Mouse (Mus musculus): ENCODE measurements around the gene Ccin. TPM values are rescaled to one million over a fixed set of nuclear protein-coding genes. Genes with fewer than 3 reads are reported as not detected.

The Ccin gene
- total and polyA plus RNA-seq, 3 experiments = not detected

DNA sequence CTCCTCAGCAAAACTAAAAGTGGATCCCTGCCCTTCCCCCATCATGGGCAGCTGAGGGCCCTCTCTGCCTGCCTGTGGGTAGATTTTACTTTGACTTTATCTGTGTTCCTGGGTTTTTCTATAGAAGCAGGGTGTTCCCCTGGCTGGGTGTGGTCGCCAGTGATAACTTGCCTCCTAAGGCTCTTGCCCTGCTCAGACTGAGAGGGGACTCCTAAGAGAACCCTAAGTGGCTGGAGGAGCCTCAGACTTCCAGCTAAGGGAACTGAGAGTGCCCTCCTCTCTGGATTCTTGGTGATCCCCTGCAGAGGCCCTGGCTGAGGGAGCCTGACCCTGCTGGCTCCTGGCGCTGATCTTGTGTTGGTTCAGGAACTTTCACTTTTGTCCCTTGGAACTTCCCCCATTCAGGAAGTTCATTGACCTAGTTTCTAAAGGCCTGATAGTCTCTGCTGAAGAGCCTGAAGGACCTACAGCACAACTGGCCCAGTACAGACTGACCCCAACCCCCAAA lies 18.9 kb upstream of the Ccin start:
- peak overlapping the region; percentile 45 for H3K4me2 ChIP-seq (ENCODE audit: insufficient read depth, low read depth, poor library complexity, severe bottlenecking)
- in situ Hi-C loops (cut with MboI; ENCODE audit: low pct_ligation_motif_present, low pct_unique_long_range_greater_than_20kb, low sequenced_read_pairs) = no loop called here
- H3K27me3 ChIP-seq (replicated peaks) = no peaks in the 10 kb centered on the region
- H3K36me3 ChIP-seq (replicated peaks in 1 of 2; ENCODE audit: control insufficient read depth in 1 of 2, insufficient read depth in 1 of 2, low read length in 1 of 2) = peaks cover 5 to 54% of the 10 kb centered on the region in 2 experiments
- TF ChIP-seq CHD2 (IDR thresholded peaks at IDR 0.05; ENCODE audit: low read length) = peak; percentile 28; the same call in 1 of the 2 replicates
- TF ChIP-seq POLR2A (IDR thresholded peaks at IDR 0.05; ENCODE audit: low read depth, low read length) = no peak
- TF ChIP-seq UBTF (IDR thresholded peaks at IDR 0.05; ENCODE audit: low read depth, low read length) = no peak
- 0 out of 2 replicates have a peak, but pooled peaks have one; percentile 13 for TF ChIP-seq ELF1 (IDR thresholded peaks at IDR 0.05; ENCODE audit: low read depth, low read length)
- no peak for TF ChIP-seq TBP (conservative IDR thresholded peaks at IDR 0.05; ENCODE audit: low read depth, low read length)
- TF ChIP-seq MXI1 (IDR thresholded peaks at IDR 0.05; ENCODE audit: low read depth, low read length) = no peak
- peaks cover 36 to 87% of the 10 kb centered on the region in 2 experiments for H3K4me1 ChIP-seq (ENCODE audit: control insufficient read depth in 1 of 2, insufficient read depth in 2 of 2)
- peaks cover 9% of the 10 kb centered on the region for H3K79me2 ChIP-seq (replicated peaks; ENCODE audit: control insufficient read depth, extremely low read depth, insufficient read depth, poor library complexity, severe bottlenecking)
- H3K4me3 ChIP-seq (replicated peaks in 1 of 3; ENCODE audit: low read depth in 2 of 3, low read length in 2 of 3, poor library complexity in 1 of 3) = no peak overlapping the region
- no peaks in the 10 kb centered on the region for H3K9me3 ChIP-seq (replicated peaks; ENCODE audit: low read length)
- H3K9ac ChIP-seq (ENCODE audit: insufficient read depth, low read depth) = no peak overlapping the region
- no peak overlapping the region for H3K27ac ChIP-seq (ENCODE audit: insufficient read depth, low read depth)
- DNase-seq (ENCODE audit: extremely low read depth) = no peak
- dilution Hi-C loops (cut with MboI; ENCODE audit: extremely low pct_ligation_motif_present, extremely low pct_unique_long_range_greater_than_20kb, low sequenced_read_pairs) = no loop called here

- Histone ChIP-seq H3K4me2 (ENCODE audit: insufficient read depth, low read depth, poor library complexity, severe bottlenecking) (peak overlapping the region; percentile 45), H3K9me3 (replicated peaks; ENCODE audit: low read length) (no peaks in the 10 kb centered on the region), H3K36me3 (replicated peaks in 1 of 2; ENCODE audit: control insufficient read depth in 1 of 2, insufficient read depth in 1 of 2, low read length in 1 of 2) (peaks cover 5 to 57% of the 10 kb centered on the region in 2 experiments), H3K79me2 (replicated peaks; ENCODE audit: control insufficient read depth, extremely low read depth, insufficient read depth, poor library complexity, severe bottlenecking) (peaks cover 4% of the 10 kb centered on the region), H3K27me3 (replicated peaks) (no peaks in the 10 kb centered on the region), H3K27ac (ENCODE audit: insufficient read depth, low read depth) (peak overlapping the region; percentile 25; the same call in 1 of the 2 replicates), H3K4me3 (replicated peaks in 1 of 3; ENCODE audit: low read depth in 2 of 3, low read length in 2 of 3, poor library complexity in 1 of 3) (no peak overlapping the region), H3K9ac (ENCODE audit: insufficient read depth, low read depth) (no peak overlapping the region), H3K4me1 (ENCODE audit: control insufficient read depth in 1 of 2, insufficient read depth in 2 of 2) (peaks cover 43 to 93% of the 10 kb centered on the region in 2 experiments)
- dilution Hi-C loops (cut with MboI; ENCODE audit: extremely low pct_ligation_motif_present, extremely low pct_unique_long_range_greater_than_20kb, low sequenced_read_pairs) (no loop called here), in situ Hi-C loops (cut with MboI; ENCODE audit: low pct_ligation_motif_present, low pct_unique_long_range_greater_than_20kb, low sequenced_read_pairs) (no loop called here)
- no peak for DNase-seq (ENCODE audit: extremely low read depth)
- TF ChIP-seq CTCF (conservative IDR thresholded peaks at IDR 0.05 in 1 of 2, IDR thresholded peaks at IDR 0.05 in 1 of 2; ENCODE audit: low read depth in 2 of 2, low read length in 2 of 2) (no peak), ETS1 (conservative IDR thresholded peaks at IDR 0.05; ENCODE audit: low read depth, low read length) (no peak), NRF1 (IDR thresholded peaks at IDR 0.05; ENCODE audit: low read depth, low read length) (no peak), SMC3 (IDR thresholded peaks at IDR 0.05; ENCODE audit: low read depth, low read length) (no peak), MXI1 (IDR thresholded peaks at IDR 0.05; ENCODE audit: low read depth, low read length) (no peak), MAX (IDR thresholded peaks at IDR 0.05; ENCODE audit: low read length) (0 out of 2 replicates have a peak, but pooled peaks have one; percentile 15), JUN (IDR thresholded peaks at IDR 0.05; ENCODE audit: insufficient read depth, low read depth, low read length) (no peak), USF1 (IDR thresholded peaks at IDR 0.05; ENCODE audit: low read depth, low read length) (no peak), USF2 (conservative IDR thresholded peaks at IDR 0.05; ENCODE audit: low read depth, low read length) (no peak), ZNF384 (IDR thresholded peaks at IDR 0.05; ENCODE audit: low read depth, low read length) (peak; percentile 29; the same call in 1 of the 2 replicates), PAX5 (IDR thresholded peaks at IDR 0.05; ENCODE audit: low read length) (no peak), SIN3A (IDR thresholded peaks at IDR 0.05; ENCODE audit: low read length) (0 out of 2 replicates have a peak, but pooled peaks have one; percentile 7), KAT2A (IDR thresholded peaks at IDR 0.05; ENCODE audit: insufficient replicate concordance, low read length) (no peak), ZKSCAN1 (IDR thresholded peaks at IDR 0.05; ENCODE audit: borderline replicate concordance, low read depth, low read length) (no peak), ELF1 (IDR thresholded peaks at IDR 0.05; ENCODE audit: low read depth, low read length) (peak; percentile 34; the same call in 1 of the 2 replicates), GABPA (IDR thresholded peaks at IDR 0.05; ENCODE audit: insufficient replicate concordance, low read depth, low read length) (no peak), TBP (conservative IDR thresholded peaks at IDR 0.05; ENCODE audit: low read depth, low read length) (no peak), NELFE (IDR thresholded peaks at IDR 0.05; ENCODE audit: low read depth, low read length) (no peak)
These were observed 18.2 kb upstream of the Ccin start for GRCm38 (mm10) chr4:43964951-43965684.
